Mouse (Mus musculus): ENCODE data around the gene Prkn.

Gene Prkn

GRCm38 (mm10) chr17:11397678-11398077 is 557.5 kb downstream of the Prkn start:
- DNase-seq (ENCODE audit: low spot score) = no peak

GRCm38 (mm10) chr17:11402225-11402875 is 562.2 kb downstream of the Prkn start:
- DNase-seq (ENCODE audit: low spot score) = no peak

DNA sequence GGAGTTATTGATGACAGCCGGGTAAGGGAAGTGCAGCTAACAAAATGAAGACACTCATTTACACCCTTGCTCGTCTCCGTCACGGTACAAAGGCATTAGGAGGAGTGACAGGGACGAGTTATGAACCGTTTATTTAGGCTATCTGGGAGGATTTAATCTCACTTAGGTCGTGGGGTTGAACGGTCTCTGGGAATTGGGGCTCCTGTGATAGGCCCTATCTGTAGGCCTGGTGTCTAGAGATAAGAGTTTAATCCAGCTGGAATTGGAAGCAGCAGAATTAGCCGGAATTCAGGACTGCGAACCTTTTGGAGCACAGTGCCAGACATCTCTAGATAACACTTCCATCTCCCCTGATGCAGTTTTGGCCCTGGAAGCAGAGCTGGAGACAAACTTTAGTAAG is 571.2 kb downstream of the Prkn start:
- DNase-seq (ENCODE audit: low spot score) = no peak

GRCm38 (mm10) chr17:11413688-11414087 is 573.5 kb downstream of the Prkn start:
- DNase-seq (ENCODE audit: low spot score) = no peak

GRCm38 (mm10) chr17:11414288-11414687 is 574.1 kb downstream of the Prkn start:
- no peak for DNase-seq (ENCODE audit: low spot score)

DNA sequence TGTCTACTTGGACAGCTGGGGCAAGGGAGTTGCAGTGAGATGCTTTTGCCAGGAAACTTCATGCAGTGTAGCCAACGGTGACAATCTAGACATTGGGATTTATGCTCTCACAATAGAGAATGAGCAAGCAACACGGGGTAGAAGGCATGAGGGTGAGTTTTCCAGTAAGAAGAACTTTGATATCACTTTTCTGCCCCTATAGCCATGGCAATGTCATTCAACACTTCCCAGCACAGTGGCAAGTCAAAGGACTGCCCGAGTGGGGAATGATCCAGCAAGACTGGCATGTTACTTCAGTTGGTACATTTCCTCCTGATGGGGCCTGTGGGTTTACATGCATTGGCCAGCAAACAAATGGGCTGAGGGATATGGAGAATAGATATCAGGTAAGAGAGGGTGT is 577.0 kb downstream of the Prkn start:
- DNase-seq (ENCODE audit: low spot score) = no peak

DNA sequence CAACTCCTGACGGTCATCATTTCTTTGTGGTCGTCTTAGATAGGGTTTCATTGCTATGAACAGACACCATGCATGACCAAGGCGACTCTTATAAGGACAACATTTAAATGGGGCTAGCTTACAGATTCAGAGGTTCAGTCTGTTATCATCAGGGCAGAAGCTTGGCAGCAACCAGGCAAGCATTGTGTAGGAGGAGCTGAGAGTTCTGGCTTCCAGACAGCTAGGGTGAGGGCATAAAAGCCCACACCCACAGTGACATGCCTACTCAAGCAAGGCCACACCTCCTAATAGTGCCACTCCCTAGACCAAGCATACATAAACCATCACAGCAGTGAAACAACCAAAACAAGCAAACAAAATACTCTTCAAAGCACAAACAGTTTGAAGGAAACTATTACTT is 579.3 kb downstream of the Prkn start:
- no peak for DNase-seq (ENCODE audit: low spot score)

DNA sequence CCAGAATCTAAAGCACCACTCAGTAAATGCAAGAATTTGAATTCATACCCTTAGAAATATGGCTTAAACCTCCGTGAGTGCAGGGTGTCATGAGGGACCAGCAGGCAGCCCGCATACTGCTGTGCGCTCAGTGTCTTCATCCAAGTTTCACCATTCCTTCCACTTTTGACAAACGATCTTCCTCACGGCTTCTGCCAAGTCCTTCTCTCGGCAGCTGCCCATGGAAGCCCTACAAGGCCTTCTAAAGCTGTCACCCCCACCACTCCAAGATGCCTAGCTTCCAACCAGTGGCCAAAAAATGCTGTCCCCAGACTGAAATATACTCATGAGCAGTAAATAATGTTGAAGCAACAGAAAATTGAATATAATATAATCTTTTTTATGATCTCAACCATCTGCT is 580.7 kb downstream of the Prkn start:
- no peak for DNase-seq (ENCODE audit: low spot score)

DNA sequence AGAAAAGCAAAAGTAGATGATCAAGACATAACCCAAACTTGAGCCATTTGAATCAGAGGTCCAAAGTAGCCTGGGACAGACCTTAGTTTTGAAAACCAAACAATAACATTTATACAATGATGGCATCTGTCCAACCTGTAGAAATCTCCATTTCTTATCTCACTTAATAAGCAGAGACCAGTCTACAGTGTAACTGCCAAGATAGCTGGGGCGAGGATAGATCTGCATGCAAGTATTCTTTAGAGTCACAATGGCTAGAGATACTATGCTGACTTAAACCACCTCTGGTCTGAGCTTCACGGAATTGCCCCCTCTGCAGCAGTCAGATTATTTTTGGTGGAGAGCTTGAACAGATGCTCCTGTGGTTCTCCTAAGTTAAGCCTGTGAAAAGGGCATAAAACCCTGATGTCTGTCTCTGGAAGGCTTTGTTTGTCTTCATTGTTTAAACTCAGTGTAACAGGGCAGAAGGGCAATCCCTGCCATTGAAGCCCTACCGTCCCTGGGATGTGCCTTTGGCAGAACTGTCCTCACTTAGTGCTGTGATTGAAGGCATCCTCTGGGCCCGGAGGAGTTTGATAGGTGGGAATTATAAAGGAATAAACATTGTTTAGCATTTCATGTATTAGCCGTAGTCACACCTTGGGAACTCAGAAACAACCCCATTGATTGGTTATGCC is 581.2 kb downstream of the Prkn start:
- no peak for DNase-seq (ENCODE audit: low spot score)

DNA sequence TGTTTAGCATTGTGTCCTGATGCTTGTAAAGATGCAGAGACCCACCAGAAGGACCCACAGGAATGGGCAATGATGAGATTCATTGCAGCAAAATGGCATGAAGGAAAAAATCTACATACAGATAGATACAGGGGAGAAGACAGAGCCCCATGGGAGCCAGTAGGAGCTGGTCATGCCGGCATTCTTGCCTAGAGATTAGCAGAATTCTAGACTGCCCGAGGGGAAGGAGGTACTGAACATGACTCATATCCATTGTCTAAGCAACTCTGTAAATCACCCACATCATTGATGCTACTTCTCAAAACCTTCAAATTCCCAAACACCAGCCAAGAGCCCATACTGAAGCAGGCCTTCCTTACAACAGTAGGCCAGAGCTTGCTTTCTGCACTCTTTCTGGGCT is 591.1 kb downstream of the Prkn start:
- DNase-seq (ENCODE audit: low spot score) = no peak

DNA sequence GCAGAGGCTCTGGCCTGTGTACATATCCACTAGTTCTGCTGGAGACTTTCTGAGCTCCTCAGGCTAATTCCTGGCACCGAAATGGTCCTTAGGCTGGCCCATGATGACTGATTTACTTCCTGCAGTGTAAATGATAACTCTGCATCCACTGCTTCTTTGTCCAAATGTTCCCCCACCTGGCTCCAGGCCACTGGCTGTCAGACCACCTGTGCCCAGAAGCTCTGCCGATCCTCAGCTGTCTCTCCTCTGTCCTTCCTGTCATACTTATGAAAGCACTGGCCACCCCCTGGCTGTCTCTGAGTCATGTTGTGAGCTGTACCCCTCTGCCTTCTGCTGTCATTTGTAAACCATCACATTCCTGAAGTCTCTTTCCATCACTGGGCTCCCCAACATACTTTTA is 592.4 kb downstream of the Prkn start:
- no peak for DNase-seq (ENCODE audit: low spot score)

DNA sequence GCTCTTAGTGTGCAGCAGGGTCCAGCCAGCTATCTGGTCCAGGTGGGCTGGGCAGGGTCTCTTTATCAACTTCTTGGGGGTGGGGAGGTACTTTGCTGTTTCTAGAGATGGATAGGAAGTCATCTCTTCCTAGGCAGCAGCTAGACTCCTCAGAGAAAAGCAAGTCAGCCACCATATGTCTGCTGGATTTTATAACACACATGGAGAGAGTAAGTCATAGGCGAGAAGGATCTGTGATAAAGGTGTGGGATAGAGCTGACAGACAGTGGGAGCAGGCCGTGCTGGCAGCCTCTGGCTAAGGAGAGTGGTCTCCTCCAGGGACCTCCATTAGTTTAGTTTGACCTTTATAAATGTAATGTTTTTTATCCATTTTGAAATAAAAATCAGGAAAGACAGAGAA is 622.5 kb downstream of the Prkn start:
- DNase-seq (ENCODE audit: low spot score) = no peak

DNA sequence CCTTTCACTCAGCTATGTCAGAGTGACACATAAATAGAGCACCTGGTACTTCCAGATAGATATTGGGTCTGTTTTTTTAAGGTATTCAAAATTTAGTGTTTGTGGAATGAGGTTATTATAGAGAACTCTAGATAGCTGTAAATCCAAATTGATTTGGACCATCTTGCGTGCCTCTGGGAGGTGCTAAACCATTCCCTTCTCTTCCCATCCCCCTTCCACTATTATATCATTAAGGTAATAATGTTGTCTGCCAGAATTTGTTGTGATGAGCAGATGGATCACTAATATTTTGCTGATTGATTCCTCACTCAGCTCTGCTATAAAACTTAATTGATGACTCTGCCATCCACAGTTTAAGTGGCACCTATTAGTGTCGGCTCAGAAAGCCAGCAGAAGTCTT is 625.9 kb downstream of the Prkn start:
- no peak for DNase-seq (ENCODE audit: low spot score)

- no peak for DNase-seq (ENCODE audit: low spot score)
Observed at GRCm38 (mm10) chr17:11468624-11469023, 628.4 kb downstream of the Prkn start.

DNA sequence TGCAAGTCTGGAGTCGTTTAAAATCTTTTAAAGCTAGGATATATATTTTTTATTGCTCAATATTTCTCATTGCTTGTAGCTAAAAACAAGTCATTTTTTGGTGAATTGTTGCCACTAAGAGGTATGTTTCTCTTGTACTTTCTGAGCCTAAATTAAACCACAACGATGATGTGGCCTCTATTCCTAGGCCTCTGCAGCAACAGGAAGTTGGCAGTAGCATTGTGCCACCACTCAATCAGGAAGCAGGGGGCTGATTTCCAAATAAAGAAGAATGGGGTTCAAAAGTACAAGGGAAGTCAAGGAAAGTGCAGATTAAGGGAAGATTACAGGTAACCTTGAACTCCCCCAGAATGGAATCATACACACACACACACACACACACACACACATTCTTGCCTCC is 642.8 kb downstream of the Prkn start:
- DNase-seq (ENCODE audit: low spot score) = no peak

GRCm38 (mm10) chr17:11490051-11490450 is 649.9 kb downstream of the Prkn start:
- DNase-seq (ENCODE audit: low spot score) = no peak

GRCm38 (mm10) chr17:11502556-11502955 is 662.4 kb downstream of the Prkn start:
- no peak for DNase-seq (ENCODE audit: low spot score)

GRCm38 (mm10) chr17:11504496-11504895 is 664.3 kb downstream of the Prkn start:
- DNase-seq (ENCODE audit: low spot score) = no peak

GRCm38 (mm10) chr17:11507082-11507481 is 666.9 kb downstream of the Prkn start:
- DNase-seq (ENCODE audit: low spot score) = no peak

- DNase-seq (ENCODE audit: low spot score) = no peak
Observed at GRCm38 (mm10) chr17:11510081-11510480, 669.9 kb downstream of the Prkn start.

DNA sequence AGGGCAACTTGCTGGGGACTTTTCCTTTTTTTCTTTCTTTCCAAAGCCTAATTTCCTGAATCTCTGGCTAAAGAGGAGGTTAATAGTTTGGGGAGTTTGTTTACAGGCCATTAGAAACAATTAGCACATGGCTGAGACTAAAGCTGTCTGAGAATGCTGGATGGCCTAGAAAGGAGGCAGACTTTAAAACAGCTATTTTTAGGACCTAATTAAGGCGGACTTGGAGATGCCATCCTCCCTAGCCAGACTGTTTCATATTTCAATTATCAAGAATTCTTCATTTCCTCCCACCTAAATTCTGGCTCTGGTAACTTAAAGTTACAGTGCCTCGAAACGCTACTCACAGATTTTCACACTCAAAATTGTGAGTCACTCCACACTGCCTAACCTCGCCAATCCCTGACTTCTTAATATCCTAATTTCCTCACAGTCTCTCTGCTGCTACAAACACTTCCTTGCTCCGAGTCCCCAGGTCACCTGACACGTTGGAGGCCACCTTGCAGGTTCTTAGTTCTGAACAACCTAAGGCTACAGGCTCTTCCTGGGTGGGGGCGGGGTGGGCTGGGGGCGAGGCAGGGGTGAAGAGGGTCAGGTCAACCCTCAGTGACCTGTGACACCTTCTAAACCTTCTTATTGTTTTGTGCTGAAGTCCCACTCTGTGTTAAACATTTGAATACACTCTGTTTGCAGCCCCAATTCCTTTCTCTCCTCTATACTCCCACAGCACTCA is 674.0 kb downstream of the Prkn start:
- no peak for DNase-seq (ENCODE audit: low spot score)

DNA sequence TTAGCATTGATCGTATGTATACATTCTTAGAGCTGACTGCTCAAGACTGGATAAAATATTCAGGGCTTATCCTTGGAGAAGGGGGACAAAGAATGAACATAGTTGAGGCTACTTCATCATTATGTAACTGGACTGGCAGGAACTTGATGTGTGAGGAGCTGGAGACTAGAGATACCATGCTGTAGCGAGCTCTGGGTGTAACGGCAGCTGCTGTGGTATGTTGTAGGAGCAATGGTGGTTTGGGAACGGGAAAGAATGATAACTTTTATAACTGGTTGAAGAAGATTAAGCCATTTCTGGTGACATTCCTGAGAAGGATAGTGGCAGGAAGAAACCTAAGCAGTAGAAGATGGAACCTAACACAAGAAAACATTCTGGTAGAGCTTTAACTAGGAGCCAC is 675.4 kb downstream of the Prkn start:
- DNase-seq (ENCODE audit: low spot score) = no peak

DNA sequence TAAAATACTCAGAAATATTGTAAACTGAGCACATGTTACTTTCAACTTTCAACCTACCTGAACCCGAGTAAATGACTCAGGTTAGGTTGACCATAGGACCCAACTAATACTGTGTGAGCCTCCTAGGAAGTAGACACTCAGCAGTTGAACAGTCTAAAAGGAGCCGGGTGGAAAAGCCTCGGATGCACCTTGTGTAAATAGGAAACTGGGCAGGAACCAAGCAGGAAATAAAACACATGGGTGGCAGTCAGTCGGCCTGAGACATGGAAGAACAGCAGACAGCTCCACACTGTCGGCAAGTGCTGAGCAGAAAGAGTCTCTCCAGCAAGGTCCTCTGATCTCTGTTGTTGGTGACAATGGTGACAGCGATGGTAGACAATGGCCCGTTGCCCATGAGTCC is 676.0 kb downstream of the Prkn start:
- DNase-seq (ENCODE audit: low spot score) = no peak
